Mouse (Mus musculus) myocyte (in vitro differentiated cells): Measurements from ENCODE around the gene Evx2. TPM values are rescaled to one million over a fixed set of nuclear protein-coding genes. Genes with fewer than 3 reads are reported as not detected.

Source experiments
- H3K27me3 ChIP-seq: one replicate; pipeline ENCODE4 v1.6.1; 2011; ENCODE audit not compliant: control insufficient read depth, insufficient read depth, insufficient read length
- H3K36me3 ChIP-seq: one replicate; pipeline ENCODE4 v1.6.1; 2011; ENCODE audit not compliant: control insufficient read depth, insufficient read depth
- H3K4me2 ChIP-seq: one replicate; pipeline ENCODE4 v1.6.1; 2011; ENCODE audit warnings: low read depth, control low read depth
- H3K4me3 ChIP-seq: one replicate; pipeline ENCODE4 v1.5.1; 2011; ENCODE audit warnings: mild to moderate bottlenecking, control low read depth, moderate library complexity
- H3K79me2 ChIP-seq: one replicate; pipeline ENCODE4 v1.6.1; 2011; ENCODE audit not compliant: control insufficient read depth, insufficient read depth
- H3ac ChIP-seq: one replicate; pipeline ENCODE4 v1.6.1; 2011; ENCODE audit not compliant: control insufficient read depth, insufficient read length
- CEBPB ChIP-seq: IDR thresholded peaks from 2 replicates; pipeline ENCODE4 v1.6.1; 2011; ENCODE audit warnings: mild to moderate bottlenecking, moderate library complexity; ENCODE audit not compliant: poor library complexity, insufficient read depth, severe bottlenecking
- E2F4 ChIP-seq: IDR thresholded peaks from one replicate; pipeline ENCODE4 v1.6.1; 2011; ENCODE audit warnings: mild to moderate bottlenecking, control low read depth, moderate library complexity; ENCODE audit not compliant: insufficient read depth
- MAX ChIP-seq: IDR thresholded peaks from one replicate; pipeline ENCODE4 v1.6.1; 2011; ENCODE audit warnings: low read depth, mild to moderate bottlenecking, control low read depth
- MYOD1 ChIP-seq, 3 experiments: IDR thresholded peaks; one replicate each; pipeline ENCODE4 v1.6.1; 2011; ENCODE audit warnings: control low read depth in 2 of 3, low read depth in 2 of 3, mild to moderate bottlenecking in 2 of 3, moderate library complexity in 1 of 3; ENCODE audit not compliant: insufficient read length in 2 of 3, control insufficient read depth in 1 of 3
- MYOG ChIP-seq, 3 experiments: IDR thresholded peaks; one replicate each; pipeline ENCODE4 v1.6.1; 2011; ENCODE audit warnings: control low read depth in 2 of 3, low read depth in 2 of 3, mild to moderate bottlenecking in 2 of 3; ENCODE audit not compliant: insufficient read length in 2 of 3, control insufficient read depth in 1 of 3, insufficient read depth in 1 of 3
- POLR2A ChIP-seq: IDR thresholded peaks from one replicate; pipeline ENCODE4 v1.6.1; 2011; ENCODE audit warnings: low read depth, mild to moderate bottlenecking, control low read depth, moderate library complexity; ENCODE audit not compliant: insufficient read length
- POLR2AphosphoS2 ChIP-seq: IDR thresholded peaks from one replicate; pipeline ENCODE4 v1.6.1; 2011; ENCODE audit warnings: low read depth, control low read depth; ENCODE audit not compliant: insufficient read length
- REST ChIP-seq: IDR thresholded peaks from one replicate; pipeline ENCODE4 v1.6.1; 2011; ENCODE audit warnings: mild to moderate bottlenecking, control low read depth, moderate library complexity; ENCODE audit not compliant: insufficient read depth, insufficient read length
- SRF ChIP-seq: IDR thresholded peaks from one replicate; pipeline ENCODE4 v1.6.1; 2011; ENCODE audit warnings: low read depth; ENCODE audit not compliant: control insufficient read depth, insufficient read length
- TCF12 ChIP-seq: IDR thresholded peaks from one replicate; pipeline ENCODE4 v1.6.1; 2011; ENCODE audit warnings: mild to moderate bottlenecking, control low read depth; ENCODE audit not compliant: poor library complexity, insufficient read depth, severe bottlenecking
- TCF3 ChIP-seq: IDR thresholded peaks from one replicate; pipeline ENCODE4 v1.6.1; 2011; ENCODE audit warnings: low read depth, control low read depth; ENCODE audit not compliant: insufficient read length
- USF1 ChIP-seq: IDR thresholded peaks from one replicate; pipeline ENCODE4 v1.6.1; 2011; ENCODE audit warnings: low read depth, mild to moderate bottlenecking, control low read depth, moderate library complexity
- polyA plus RNA-seq: library from polyadenylated mRNA; unstranded; fragments of >200 nt; fragmentation: generic; extraction: Trizol; gene quantifications from one replicate; pipeline ENCODE4 v1.2.1, GENCODE M21; 2012; ENCODE audit warnings: missing spikeins

Evx2 gene
- polyA plus RNA-seq, 1 experiment: not detected

- H3K27me3 ChIP-seq: peaks cover 75% of the 10 kb centered on the region
- H3K4me2 ChIP-seq: no peak overlapping the region
- H3K4me3 ChIP-seq: no peak overlapping the region
- H3ac ChIP-seq: no peak overlapping the region
- no peaks in the 10 kb centered on the region for H3K36me3 ChIP-seq
- TF ChIP-seq TCF3 (no peak), MAX (no peak), CEBPB (no peak), MYOG (IDR thresholded peaks at IDR 0.05; ENCODE audit: control insufficient read depth in 1 of 3, insufficient read depth in 1 of 3, insufficient read length in 2 of 3, low read depth in 2 of 3) (no peak), USF1 (no peak), E2F4 (no peak), REST (no peak), TCF12 (no peak), POLR2A (no peak), POLR2AphosphoS2 (no peak), SRF (no peak), MYOD1 (IDR thresholded peaks at IDR 0.05; ENCODE audit: control insufficient read depth in 1 of 3, insufficient read length in 2 of 3, low read depth in 2 of 3) (no peak)
- H3K79me2 ChIP-seq: no peaks in the 10 kb centered on the region
These were observed 17.7 kb upstream of the Evx2 start for GRCm38 (mm10) chr2:74677106-74677505.

- H3K79me2 ChIP-seq: no peaks in the 10 kb centered on the region
- H3ac ChIP-seq: no peak overlapping the region
- H3K4me2 ChIP-seq: no peak overlapping the region
- peaks cover 69% of the 10 kb centered on the region for H3K27me3 ChIP-seq
- TF ChIP-seq TCF12 (no peak), USF1 (no peak), SRF (no peak), MYOG (IDR thresholded peaks at IDR 0.05; ENCODE audit: control insufficient read depth in 1 of 3, insufficient read depth in 1 of 3, insufficient read length in 2 of 3, low read depth in 2 of 3) (no peak), POLR2AphosphoS2 (no peak), MAX (no peak)
- H3K4me3 ChIP-seq: no peak overlapping the region
- H3K36me3 ChIP-seq: no peaks in the 10 kb centered on the region
These were observed 17.2 kb upstream of the Evx2 start for GRCm38 (mm10) chr2:74676376-74677052.

GRCm38 (mm10) chr2:74675666-74676282 lies 16.4 kb upstream of the Evx2 start:
- no peak overlapping the region for H3K4me3 ChIP-seq
- H3ac ChIP-seq: no peak overlapping the region
- no peaks in the 10 kb centered on the region for H3K36me3 ChIP-seq
- TF ChIP-seq TCF3 (no peak), CEBPB (no peak), TCF12 (no peak), MYOD1 (IDR thresholded peaks at IDR 0.05; ENCODE audit: control insufficient read depth in 1 of 3, insufficient read length in 2 of 3, low read depth in 2 of 3) (no peak), SRF (no peak)
- no peak overlapping the region for H3K4me2 ChIP-seq
- H3K79me2 ChIP-seq: no peaks in the 10 kb centered on the region
- peaks cover 63% of the 10 kb centered on the region for H3K27me3 ChIP-seq

DNA sequence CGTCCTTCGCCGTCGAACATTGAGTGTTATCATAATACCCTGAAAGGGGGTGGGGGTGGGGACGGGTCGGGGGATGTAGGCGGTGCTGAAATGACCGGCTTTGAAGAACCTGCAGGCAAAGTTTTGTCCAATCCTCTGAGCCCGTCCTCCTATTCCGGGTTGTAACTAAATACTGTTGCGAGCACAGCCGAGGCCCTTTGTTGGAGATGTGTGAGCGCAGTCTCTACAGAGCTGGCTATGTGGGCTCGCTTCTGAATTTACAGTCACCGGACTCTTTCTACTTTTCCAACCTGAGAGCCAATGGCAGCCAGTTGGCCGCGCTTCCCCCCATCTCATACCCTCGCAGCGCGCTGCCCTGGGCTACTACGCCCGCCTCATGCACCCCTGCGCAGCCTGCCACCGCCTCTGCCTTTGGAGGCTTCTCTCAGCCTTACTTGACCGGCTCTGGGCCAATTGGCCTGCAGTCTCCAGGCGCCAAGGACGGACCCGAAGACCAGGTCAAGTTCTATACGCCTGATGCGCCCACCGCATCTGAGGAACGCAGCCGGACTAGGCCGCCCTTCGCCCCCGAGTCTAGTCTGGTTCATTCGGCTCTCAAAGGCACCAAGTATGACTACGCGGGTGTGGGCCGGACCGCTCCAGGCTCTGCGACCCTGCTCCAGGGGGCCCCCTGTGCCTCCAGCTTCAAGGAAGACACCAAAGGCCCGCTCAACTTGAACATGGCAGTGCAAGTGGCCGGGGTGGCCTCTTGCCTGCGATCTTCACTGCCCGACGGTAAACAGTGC lies 15.7 kb upstream of the Evx2 start, which contains the start of gene Hoxd12:
Hoxd12 (plus strand) TSS at position 133 of the 785 bp plus-strand sequence.
- H3K4me2 ChIP-seq: no peak within 1 kb of the TSS
- TF ChIP-seq USF1: no peak
- TF ChIP-seq TCF12: no peak
- TF ChIP-seq MYOD1 (IDR thresholded peaks at IDR 0.05; ENCODE audit: control insufficient read depth in 1 of 3, insufficient read length in 2 of 3, low read depth in 2 of 3): no peak
- TF ChIP-seq POLR2AphosphoS2: no peak
- TF ChIP-seq MAX: no peak
- no peak within 1 kb of the TSS for H3ac ChIP-seq
- no peaks in the 10 kb centered on the region for H3K36me3 ChIP-seq
- no peaks in the 10 kb centered on the region for H3K79me2 ChIP-seq
- no peak within 1 kb of the TSS for H3K4me3 ChIP-seq
- peaks cover 58% of the 10 kb centered on the region for H3K27me3 ChIP-seq

GRCm38 (mm10) chr2:74673835-74674425 lies 14.6 kb upstream of the Evx2 start:
- Histone ChIP-seq H3ac (no peak overlapping the region), H3K79me2 (no peaks in the 10 kb centered on the region), H3K27me3 (peaks cover 50% of the 10 kb centered on the region), H3K4me3 (no peak overlapping the region), H3K36me3 (no peaks in the 10 kb centered on the region), H3K4me2 (no peak overlapping the region)
- TF ChIP-seq MYOD1 (IDR thresholded peaks at IDR 0.05; ENCODE audit: control insufficient read depth in 1 of 3, insufficient read length in 2 of 3, low read depth in 2 of 3) (no peak), USF1 (no peak), MAX (no peak), E2F4 (no peak), MYOG (IDR thresholded peaks at IDR 0.05; ENCODE audit: control insufficient read depth in 1 of 3, insufficient read depth in 1 of 3, insufficient read length in 2 of 3, low read depth in 2 of 3) (no peak), CEBPB (no peak), TCF3 (no peak), SRF (no peak), POLR2A (no peak), POLR2AphosphoS2 (no peak), REST (no peak), TCF12 (no peak)
